Mouse (Mus musculus): Measurements from ENCODE around the gene Sh3d21.
A peak's percentile ranks its signal among the peaks of the same experiment; 100 is the strongest.

Sh3d21 gene

GRCm38 (mm10) chr4:126141021-126141420 is 22.3 kb downstream of the Sh3d21 start:
- no peak for DNase-seq

GRCm38 (mm10) chr4:126137773-126138172 is 25.5 kb downstream of the Sh3d21 start:
- DNase-seq = no peak

- no peak for DNase-seq
Measured at GRCm38 (mm10) chr4:126134639-126135038, 28.7 kb downstream of the Sh3d21 start.

- no peak for DNase-seq
Measured at GRCm38 (mm10) chr4:126134236-126134635, 29.1 kb downstream of the Sh3d21 start.

- no peak for DNase-seq
Measured at GRCm38 (mm10) chr4:126132636-126133264, 30.5 kb downstream of the Sh3d21 start.

GRCm38 (mm10) chr4:126131290-126132121 is 31.8 kb downstream of the Sh3d21 start:
- DNase-seq = peak; percentile 75

GRCm38 (mm10) chr4:126130502-126130901 is 32.8 kb downstream of the Sh3d21 start:
- peak; percentile 62 for DNase-seq

- DNase-seq = no peak
Measured at GRCm38 (mm10) chr4:126123309-126124040, 39.8 kb downstream of the Sh3d21 start.

- no peak for DNase-seq
Measured at GRCm38 (mm10) chr4:126120506-126120905, 42.8 kb downstream of the Sh3d21 start.

GRCm38 (mm10) chr4:126120052-126120451 is 43.2 kb downstream of the Sh3d21 start:
- no peak for DNase-seq

- no peak for DNase-seq
Measured at GRCm38 (mm10) chr4:126119051-126119450, 44.2 kb downstream of the Sh3d21 start.

- DNase-seq = no peak
Measured at GRCm38 (mm10) chr4:126118651-126119050, 44.6 kb downstream of the Sh3d21 start.

- DNase-seq = no peak
Measured at GRCm38 (mm10) chr4:126117116-126117515, 46.2 kb downstream of the Sh3d21 start.

GRCm38 (mm10) chr4:126115871-126116521 is 47.3 kb downstream of the Sh3d21 start:
- no peak for DNase-seq

- DNase-seq = no peak
Measured at GRCm38 (mm10) chr4:126115411-126115810, 47.9 kb downstream of the Sh3d21 start.

GRCm38 (mm10) chr4:126113943-126114342 is 49.3 kb downstream of the Sh3d21 start:
- peak; percentile 59 for DNase-seq

GRCm38 (mm10) chr4:126113243-126113642 is 50.0 kb downstream of the Sh3d21 start:
- no peak for DNase-seq

- DNase-seq = no peak
Measured at GRCm38 (mm10) chr4:126111153-126111549, 52.1 kb downstream of the Sh3d21 start.

- peak; percentile 85 for DNase-seq
Measured at GRCm38 (mm10) chr4:126110374-126111152, 52.7 kb downstream of the Sh3d21 start.

- DNase-seq = no peak
Measured at GRCm38 (mm10) chr4:126109613-126110373, 53.5 kb downstream of the Sh3d21 start.

- peak; percentile 91 for DNase-seq
Measured at GRCm38 (mm10) chr4:126108061-126108740, 55.1 kb downstream of the Sh3d21 start.

Measured in kidney, adult 11 months (tissue).